Mouse (Mus musculus): Measurements from ENCODE around the gene Serpina3k. TPM values are rescaled to one million over a fixed set of nuclear protein-coding genes. Genes with fewer than 3 reads are reported as not detected.

Gene Serpina3k
- 0.52 and 9.6 TPM in 2 replicates for polyA plus RNA-seq (2012; rRNA removed; ENCODE audit: low replicate concordance)

GRCm38 (mm10) chr12:104338226-104338625 is at the start of gene Serpina3k, which contains the start of gene Serpina3m:
Gene Serpina3k (plus strand): TSS chr12:104338486.
Gene Serpina3m (plus strand): TSS chr12:104338486.

GRCm38 (mm10) chr12:104314253-104314652 is 24.0 kb upstream of the Serpina3k start, which contains the start of gene Serpina3j:
Gene Serpina3j (plus strand): TSS chr12:104314553.

Other genes starting within 250 kb of the Serpina3k start
- gene Serpina5, start 237.4 kb upstream of the Serpina3k start, polyA plus RNA-seq (2012; rRNA removed; ENCODE audit: low replicate concordance), result not detected in 2 replicates
- gene Serpina3a, start 225.8 kb upstream of the Serpina3k start, polyA plus RNA-seq (2012; rRNA removed; ENCODE audit: low replicate concordance), result not detected in 2 replicates
- 9.5 TPM in 1 of 2 replicates, not detected in the other for gene Serpina3b, start 210.5 kb upstream of the Serpina3k start, polyA plus RNA-seq (2012; rRNA removed; ENCODE audit: low replicate concordance)
- 28.4 and 61.8 TPM in 2 replicates for gene Serpina3c, start 184.6 kb upstream of the Serpina3k start, polyA plus RNA-seq (2012; rRNA removed; ENCODE audit: low replicate concordance)
- gene Serpina3f, start 123.9 kb upstream of the Serpina3k start, polyA plus RNA-seq (2012; rRNA removed; ENCODE audit: low replicate concordance), result 2.5 and 3.2 TPM in 2 replicates
- gene Serpina3g, start 102.2 kb upstream of the Serpina3k start, polyA plus RNA-seq (2012; rRNA removed; ENCODE audit: low replicate concordance), result 38.8 and 52.0 TPM in 2 replicates
- gene Serpina3i, start 75.4 kb upstream of the Serpina3k start, polyA plus RNA-seq (2012; rRNA removed; ENCODE audit: low replicate concordance), result 0.51 and 1.2 TPM in 2 replicates
- 0.11 and 3.6 TPM in 2 replicates for gene Serpina3j, start 23.9 kb upstream of the Serpina3k start, polyA plus RNA-seq (2012; rRNA removed; ENCODE audit: low replicate concordance)
- gene Serpina3m, start within 50 bp of the Serpina3k start, polyA plus RNA-seq (2012; rRNA removed; ENCODE audit: low replicate concordance), result 0.65 and 0.96 TPM in 2 replicates
- gene Serpina3n, start 68.2 kb downstream of the Serpina3k start, polyA plus RNA-seq (2012; rRNA removed; ENCODE audit: low replicate concordance), result 120 and 265 TPM in 2 replicates
- 5.6 and 14.7 TPM in 2 replicates for gene Gsc, start 134.8 kb downstream of the Serpina3k start, polyA plus RNA-seq (2012; rRNA removed; ENCODE audit: low replicate concordance)

Data from mammary gland, adult 2 months (tissue).